Mouse (Mus musculus): ENCODE data around the gene Atg16l2.
A peak's percentile ranks its signal among the peaks of the same experiment; 100 is the strongest.

Atg16l2 gene

DNA sequence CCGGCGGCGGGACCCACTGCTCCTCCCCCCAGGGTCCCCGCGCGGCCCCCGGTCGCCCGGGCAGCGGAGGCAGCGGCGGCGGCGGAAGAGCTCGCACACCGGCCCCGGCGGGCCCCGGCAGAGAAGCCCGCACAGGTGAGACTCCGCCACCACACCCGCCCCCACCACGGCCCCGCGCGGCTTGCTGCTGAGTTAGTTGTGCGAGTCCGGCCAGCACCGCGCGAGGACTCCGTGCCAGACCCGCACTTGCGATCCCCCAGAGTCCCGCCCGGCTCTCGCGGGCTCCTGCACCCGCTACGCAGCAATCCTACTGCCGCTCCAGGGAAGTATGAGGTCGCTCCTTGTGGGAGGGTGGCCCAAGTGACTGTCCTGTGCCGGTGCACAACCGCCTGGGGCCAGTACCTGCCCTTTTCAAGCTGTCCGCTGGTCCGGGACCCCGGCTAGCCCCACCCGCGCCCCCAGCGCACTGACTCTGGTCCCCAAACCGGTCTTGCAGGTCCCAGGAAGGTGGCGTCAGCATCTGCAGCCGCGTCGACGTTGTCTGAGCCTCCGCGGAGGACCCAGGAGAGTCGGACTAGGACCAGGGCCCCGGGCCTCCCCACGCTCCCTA is 19.3 kb upstream of the Atg16l2 start:
- no peak for DNase-seq (ENCODE audit: low read depth, low spot score)

DNA sequence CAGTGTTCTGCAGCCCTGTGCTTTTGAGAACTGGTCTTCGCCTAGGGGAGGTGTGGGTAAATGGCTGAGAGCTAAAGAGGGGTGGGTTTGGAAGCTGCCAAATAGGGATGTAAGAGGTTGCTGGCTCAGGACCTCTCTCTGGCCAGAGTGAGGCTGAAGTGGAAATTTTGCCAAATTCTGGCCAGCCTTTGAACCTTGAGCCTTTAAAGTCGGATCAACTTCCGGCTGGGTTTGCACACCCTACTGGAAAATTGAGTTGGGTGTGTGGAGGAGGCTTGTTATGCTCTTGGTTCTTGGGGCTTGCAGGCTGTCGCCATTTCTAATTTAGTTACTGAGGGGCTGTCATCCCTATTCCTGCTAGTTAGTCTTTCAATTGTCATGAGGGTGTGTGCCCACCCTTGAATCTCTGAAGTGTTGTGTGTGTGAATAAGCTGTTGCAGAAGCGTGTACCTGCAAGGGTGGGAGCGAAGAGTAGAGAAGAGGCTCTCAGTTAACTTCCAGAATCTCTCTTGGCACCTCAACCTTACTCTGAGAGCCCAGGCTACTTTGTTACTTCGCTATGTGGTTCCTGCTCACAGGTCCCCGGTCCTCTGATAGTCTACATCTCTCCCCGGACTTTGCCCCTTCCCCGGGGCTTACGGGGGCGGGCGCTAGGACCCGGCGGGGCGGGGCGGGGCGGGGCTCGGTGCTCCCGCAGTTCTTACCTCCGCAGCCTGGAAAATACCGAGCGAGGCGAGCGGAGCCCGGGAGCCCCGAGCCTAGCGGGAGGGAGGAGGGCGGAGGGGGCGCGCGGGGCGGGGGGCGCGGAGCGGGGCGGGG is 18.6 kb upstream of the Atg16l2 start:
- DNase-seq (ENCODE audit: low read depth, low spot score): no peak

DNA sequence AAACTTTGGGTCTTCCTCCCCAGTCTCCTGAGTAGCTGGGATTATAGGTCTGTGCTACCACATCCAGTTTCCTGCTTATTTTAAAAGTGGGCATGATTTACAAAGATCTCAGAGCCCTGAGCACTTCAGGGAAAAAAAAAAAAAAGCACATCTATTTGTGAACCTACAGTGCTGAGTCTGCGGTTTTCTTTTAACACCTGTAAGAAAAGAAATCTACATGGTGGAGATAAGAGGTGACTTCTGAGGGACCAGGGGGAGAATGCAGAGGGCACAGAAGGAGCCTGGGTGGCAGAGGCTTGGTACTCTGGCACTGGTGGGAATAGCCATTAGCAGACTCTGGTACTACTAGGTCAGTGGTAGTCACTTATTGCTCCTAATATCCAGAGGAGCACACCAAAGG is 17.7 kb upstream of the Atg16l2 start:
- no peak for DNase-seq (ENCODE audit: low read depth, low spot score)

GRCm38 (mm10) chr7:101318848-101319247 is 16.8 kb upstream of the Atg16l2 start:
- no peak for DNase-seq (ENCODE audit: low read depth, low spot score)

- DNase-seq (ENCODE audit: low read depth, low spot score): no peak
These were observed 15.0 kb upstream of the Atg16l2 start, which contains the start of gene Stard10 for GRCm38 (mm10) chr7:101317014-101317413. Gene Stard10 (plus strand): TSS chr7:101317086.

- DNase-seq (ENCODE audit: low read depth, low spot score): no peak
These were observed 14.5 kb upstream of the Atg16l2 start for GRCm38 (mm10) chr7:101316591-101317001.

DNA sequence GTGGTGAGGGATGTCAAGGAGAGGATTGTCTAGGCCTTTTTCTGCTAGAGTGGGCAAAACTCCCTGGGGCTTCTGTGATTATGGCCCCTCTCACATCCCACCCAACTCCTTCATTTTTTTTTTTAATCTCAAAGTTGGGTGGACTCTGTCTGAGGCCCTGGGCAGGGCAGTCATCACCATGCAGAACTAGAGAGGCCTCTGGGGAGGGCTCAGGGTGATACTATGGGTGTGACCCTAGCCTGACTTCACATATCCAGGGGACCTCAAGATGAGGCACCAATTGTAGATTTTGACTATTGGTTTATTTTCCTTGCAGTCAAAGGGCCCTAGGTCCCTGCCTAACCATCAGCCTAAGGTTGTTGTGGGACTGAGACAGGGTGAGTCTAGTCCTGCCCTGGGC is 13.6 kb upstream of the Atg16l2 start:
- DNase-seq (ENCODE audit: low read depth, low spot score): no peak

DNA sequence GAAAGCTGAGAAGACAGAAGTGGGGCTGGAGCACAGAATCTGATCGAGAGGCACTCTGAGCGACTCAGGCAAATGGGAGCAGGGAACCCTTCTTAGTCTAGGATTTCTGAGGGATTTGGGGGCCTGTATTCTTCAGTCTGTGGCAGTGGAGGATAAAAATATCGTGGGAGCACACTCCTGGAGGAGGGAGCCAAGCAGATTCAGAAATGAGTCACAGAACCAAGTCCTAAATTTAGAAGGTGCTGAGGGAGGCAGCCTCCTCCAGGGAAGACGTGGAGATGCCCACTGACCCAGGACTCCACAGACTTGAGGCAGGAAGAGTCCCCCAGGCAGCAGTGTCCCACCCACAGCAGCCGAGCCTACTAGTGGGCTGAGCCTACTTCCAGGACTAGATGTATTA is 12.3 kb upstream of the Atg16l2 start:
- DNase-seq (ENCODE audit: low read depth, low spot score): no peak

DNA sequence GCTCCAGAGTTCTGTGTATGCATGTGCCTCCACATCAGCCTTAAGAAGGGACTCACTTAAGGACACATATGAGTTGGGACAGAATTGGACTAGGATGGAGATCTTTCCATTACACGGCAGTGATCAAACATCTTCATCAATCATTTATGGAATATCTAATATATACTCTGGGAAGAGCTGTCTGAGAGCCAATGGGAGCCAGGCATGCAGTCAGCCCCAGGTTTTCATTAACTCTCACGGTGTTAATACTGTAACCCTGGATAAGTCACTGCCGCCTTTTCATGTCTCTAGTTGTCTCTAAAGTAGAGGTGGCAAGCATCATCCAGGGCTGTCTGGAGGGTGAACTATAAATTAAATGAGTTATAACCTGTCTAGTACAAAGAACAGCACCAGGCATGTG is 11.0 kb upstream of the Atg16l2 start:
- no peak for DNase-seq (ENCODE audit: low read depth, low spot score)

GRCm38 (mm10) chr7:101311061-101311460 is 9.0 kb upstream of the Atg16l2 start:
- no peak for DNase-seq (ENCODE audit: low read depth, low spot score)

DNA sequence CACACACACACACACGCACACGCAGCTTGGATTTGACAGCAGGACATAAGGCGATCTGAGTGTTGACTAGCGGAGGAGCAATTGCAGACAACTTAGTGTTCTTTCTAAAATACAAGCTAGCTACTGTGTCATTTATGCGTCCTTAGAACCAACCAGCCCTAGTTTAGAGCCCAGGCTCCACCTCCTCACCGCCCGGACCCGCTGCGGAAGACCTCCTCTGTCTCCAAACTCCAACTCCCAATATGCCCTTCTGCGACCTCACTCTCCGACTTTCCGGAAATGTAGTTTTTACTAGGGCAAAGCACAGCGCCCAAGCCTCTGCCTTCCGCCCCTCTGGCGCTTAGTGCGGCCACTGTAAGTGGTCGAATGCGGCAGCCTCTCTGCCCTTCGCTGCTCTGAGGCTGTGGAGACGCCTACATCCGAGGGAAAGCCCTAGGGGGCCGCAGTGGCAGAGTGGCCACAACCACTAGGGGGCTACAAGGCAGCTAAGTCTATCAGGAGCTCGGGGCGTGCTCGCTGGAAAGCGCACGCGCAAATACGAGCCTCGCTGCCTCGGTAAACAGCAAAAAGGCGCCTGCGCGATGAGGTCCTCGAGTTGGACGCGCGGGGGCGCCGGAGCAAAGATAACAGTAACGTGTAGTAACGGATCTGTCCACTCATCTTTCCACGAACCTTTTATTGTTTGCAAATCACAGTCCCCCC is 8.4 kb upstream of the Atg16l2 start:
- peak; percentile 96 for DNase-seq (ENCODE audit: low read depth, low spot score)

DNA sequence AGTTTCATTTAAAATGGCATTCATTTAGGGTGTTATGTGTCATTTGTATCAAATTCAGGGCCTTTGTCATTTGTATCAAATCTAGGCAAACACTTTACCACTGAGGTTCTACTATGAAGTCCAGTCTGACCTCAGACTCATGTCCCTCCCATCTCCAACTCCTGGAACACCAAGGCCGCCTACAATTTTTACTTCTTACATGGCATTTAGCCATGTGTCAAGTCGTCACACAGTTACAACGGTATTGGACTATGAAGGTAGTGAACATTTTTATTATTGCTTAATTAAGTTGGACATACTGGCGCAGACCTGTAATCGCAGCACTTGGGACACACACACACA is 7.9 kb upstream of the Atg16l2 start:
- DNase-seq (ENCODE audit: low read depth, low spot score): no peak

- DNase-seq (ENCODE audit: low read depth, low spot score): no peak
These were observed 4.8 kb upstream of the Atg16l2 start for GRCm38 (mm10) chr7:101306841-101307240.

DNA sequence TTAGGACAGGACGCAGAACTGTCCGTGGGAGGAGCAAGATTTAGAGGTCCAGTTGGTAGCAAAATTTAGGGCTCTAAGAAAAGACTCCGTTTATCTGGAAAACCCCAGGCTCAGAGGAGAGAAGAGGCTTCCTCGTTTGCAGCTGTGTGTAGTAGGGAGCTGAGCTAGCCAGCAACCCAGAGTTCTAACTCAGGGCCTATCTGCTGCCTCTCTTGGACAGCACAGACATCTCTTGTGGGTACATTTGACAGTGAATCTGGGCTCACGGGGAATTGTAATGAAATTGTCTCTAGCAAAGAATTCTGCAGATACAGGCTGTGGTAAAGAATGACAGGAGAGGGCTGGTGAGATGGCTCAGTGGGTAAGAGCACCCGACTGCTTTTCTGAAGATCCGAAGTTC is 640 bp upstream of the Atg16l2 start:
- no peak for DNase-seq (ENCODE audit: low read depth, low spot score)

- no peak for DNase-seq (ENCODE audit: low read depth, low spot score)
These were observed 630 bp downstream of the Atg16l2 start for GRCm38 (mm10) chr7:101301361-101301880.

DNA sequence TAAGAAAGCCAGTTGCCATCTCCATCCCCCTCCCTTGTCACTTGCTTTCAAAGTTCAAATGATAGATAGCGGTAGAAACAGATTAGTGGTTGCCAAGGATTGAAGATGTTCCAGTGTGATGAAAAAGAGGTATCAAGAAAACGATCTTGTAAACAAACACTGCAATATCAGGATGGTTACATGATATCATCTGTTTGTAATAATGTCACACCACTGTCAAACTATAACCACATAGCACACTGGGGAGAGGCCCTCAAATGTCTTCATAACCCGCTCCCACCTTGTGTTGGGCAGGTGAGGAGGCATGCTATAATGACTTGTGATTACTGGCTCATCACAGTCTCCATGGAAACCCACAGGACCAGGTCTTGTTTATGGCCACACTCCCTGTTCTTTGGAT is 3.7 kb downstream of the Atg16l2 start:
- DNase-seq (ENCODE audit: low read depth, low spot score): no peak

DNA sequence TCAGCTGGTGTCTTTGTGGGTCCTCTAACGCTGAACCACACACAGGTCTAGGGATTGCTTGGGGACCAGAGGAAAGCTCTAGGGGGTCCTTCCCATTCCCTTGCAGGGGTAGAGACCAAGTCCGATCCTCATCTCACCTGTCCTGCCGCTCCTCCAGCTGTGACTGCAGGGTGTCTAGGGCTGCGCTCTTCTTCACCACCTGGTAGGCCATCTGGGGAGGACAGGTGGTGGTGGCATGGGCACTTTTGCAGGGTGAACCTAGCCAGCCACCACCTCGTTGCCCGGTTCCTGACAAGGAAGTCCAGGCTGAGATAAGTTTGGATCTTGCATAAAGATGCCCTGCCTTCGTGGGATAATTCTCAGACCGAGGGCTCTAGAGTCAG is 5.0 kb downstream of the Atg16l2 start:
- DNase-seq (ENCODE audit: low read depth, low spot score): no peak

- DNase-seq (ENCODE audit: low read depth, low spot score): peak; percentile 69
These were observed 5.6 kb downstream of the Atg16l2 start for GRCm38 (mm10) chr7:101296252-101297022.

GRCm38 (mm10) chr7:101295438-101295837 is 6.6 kb downstream of the Atg16l2 start:
- DNase-seq (ENCODE audit: low read depth, low spot score): no peak

GRCm38 (mm10) chr7:101293611-101294010 is 8.4 kb downstream of the Atg16l2 start:
- no peak for DNase-seq (ENCODE audit: low read depth, low spot score)

DNA sequence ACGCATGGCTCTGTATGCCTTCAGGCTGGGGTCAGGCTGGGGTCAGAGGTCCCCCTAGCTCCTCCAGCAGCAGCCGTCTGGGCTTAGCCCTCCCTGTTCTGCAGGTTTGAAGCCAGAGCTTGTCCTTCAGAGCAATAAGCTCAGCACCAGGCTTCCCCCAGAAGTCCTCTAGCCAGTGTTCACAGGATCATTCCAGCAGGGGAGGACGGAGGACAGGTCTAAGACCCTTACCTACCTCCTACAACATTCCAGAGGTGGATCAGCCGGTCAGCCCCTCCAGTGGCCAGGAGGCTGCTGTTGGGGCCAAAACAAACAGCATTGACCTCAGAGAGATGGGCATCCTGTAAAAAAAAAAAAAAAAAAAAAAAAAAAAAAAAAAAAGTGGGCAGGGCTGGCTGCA is 8.9 kb downstream of the Atg16l2 start:
- no peak for DNase-seq (ENCODE audit: low read depth, low spot score)

- no peak for DNase-seq (ENCODE audit: low read depth, low spot score)
These were observed 9.4 kb downstream of the Atg16l2 start for GRCm38 (mm10) chr7:101292696-101293095.
